Mouse (Mus musculus) T-helper 1 cell (primary cell): ENCODE data around the gene Nlrp9a.
"Not testable (repeated sequence)": the region's sequence is repeated elsewhere in the genome, so short reads cannot be mapped to it uniquely, and the experiment has no call there.

Source experiments
- in situ Hi-C: fragments of 300-600 bp; cut with MboI, MseI; formaldehyde crosslinking; loops from one replicate; pipeline ENCODE4 v1.15.1; 2025; ENCODE audit warnings: high pct_unique_total_duplicates

Nlrp9a gene

GRCm38 (mm10) chr7:26534723-26535122 is at the start of gene Nlrp9a:
TSS of gene Nlrp9a (plus strand) at chr7:26535023.
- in situ Hi-C loops, result not testable (repeated sequence)

DNA sequence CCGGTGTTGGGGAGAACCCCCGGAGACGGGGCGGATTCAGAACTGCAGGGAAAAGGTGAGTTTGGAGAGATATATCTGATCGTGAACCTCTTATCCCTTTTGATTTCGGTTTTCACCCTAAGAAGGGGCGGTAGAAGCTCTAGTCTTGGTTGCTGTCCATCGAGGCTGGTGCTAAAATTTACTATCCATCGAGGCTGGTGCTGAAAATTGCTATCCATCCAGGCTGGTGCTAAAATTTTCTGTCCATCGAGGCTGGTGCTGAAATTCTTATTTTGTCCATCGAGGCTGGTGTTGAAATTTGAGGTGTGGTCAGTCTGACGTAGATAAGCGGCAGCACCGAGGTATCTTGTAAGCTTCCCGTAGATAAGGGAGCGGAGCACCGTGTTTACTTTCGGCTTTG is 45.3 kb upstream of the Nlrp9a start:
- in situ Hi-C loops, result not testable (repeated sequence)

DNA sequence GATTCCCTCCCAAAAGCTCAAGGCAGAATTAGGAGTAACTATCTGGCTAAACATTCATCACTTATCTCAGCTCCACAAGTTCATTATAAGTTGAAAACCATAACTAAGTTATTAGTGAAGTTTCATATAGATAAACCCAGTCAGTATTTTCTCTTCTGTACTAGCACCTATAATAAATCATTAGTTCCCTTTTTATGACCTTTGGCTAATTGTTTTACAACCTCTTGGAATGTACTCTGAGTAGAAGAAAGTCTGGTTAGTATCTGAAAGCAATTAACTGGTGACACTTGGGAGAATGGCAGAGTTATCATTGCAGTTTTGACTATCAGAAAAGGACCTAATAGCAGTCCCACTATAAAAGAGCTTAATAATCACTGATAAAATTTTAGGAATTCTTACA is 54.3 kb downstream of the Nlrp9a start:
- in situ Hi-C loops, result no loop called here

GRCm38 (mm10) chr7:26589774-26590173 is 55.0 kb downstream of the Nlrp9a start:
- in situ Hi-C loops, result no loop called here

GRCm38 (mm10) chr7:26618364-26618763 is 83.5 kb downstream of the Nlrp9a start, which contains the start of gene Vmn1r185:
TSS of gene Vmn1r185 (minus strand) at chr7:26618464.
- in situ Hi-C loops, result not testable (repeated sequence)
